8 mouse cellular contexts compared by ENCODE assay signal in genomic region chrX:20950191-20950880, GRCm38 (mm10). TPM values are rescaled to one million over a fixed set of nuclear protein-coding genes. Genes with fewer than 3 reads are reported as not detected.
DNase-seq lines count a peak whose midpoint lies in the region; ATAC-seq and TF ChIP-seq lines count a peak whose summit lies in the region.

Elk1 (minus strand) TSS chrX:20950608.

- peak; percentile 98 for ATAC-seq in erythroblast, adult 5-6 weeks (replicated peaks; ENCODE audit: low FRiP score, poor library complexity, severe bottlenecking)
- peak; percentile 95 for ATAC-seq in heart, embryonic 11.5 days (replicated peaks; ENCODE audit: insufficient number of reproducible peaks, low FRiP score, low TSS enrichment)
- peak; percentile 98 for ATAC-seq in kidney, embryonic 16.5 days (ENCODE audit: low FRiP score, low TSS enrichment)

- no peak for TF ChIP-seq CTCF in liver, adult 2 months (IDR thresholded peaks at IDR 0.05; ENCODE audit: low read depth, low read length)

- peak within 1 kb of the TSS; percentile 46; the same call in 1 of the 2 replicates for H3K27ac ChIP-seq in heart, embryonic 11.5 days (ENCODE audit: low read depth, low read length)
- H3K27ac ChIP-seq in kidney, embryonic 16.5 days (ENCODE audit: low read length) = peak within 1 kb of the TSS; percentile 53
- H3K27ac ChIP-seq in liver, adult 2 months (replicated peaks; ENCODE audit: insufficient read depth, low read depth, low read length) = peak within 1 kb of the TSS; percentile 70

- DNase-seq in B cell, adult 2 months = peak; percentile 84 to 86
- peak; percentile 98 for DNase-seq in brain, adult 2 months (ENCODE audit: low read depth, low spot score)
- DNase-seq in liver, adult 2 months (ENCODE audit: extremely low read depth, low read depth, low spot score) = peak; percentile 80
- DNase-seq in splenic B cell, adult 2 months (ENCODE audit: low read depth, low spot score) = peak; percentile 92

- H3ac ChIP-seq in myocyte (ENCODE audit: control insufficient read depth, insufficient read length) = peak within 1 kb of the TSS; percentile 38

- peaks cover 3% of the 10 kb centered on the region; the same call in 1 of the 2 replicates for H3K4me1 ChIP-seq in heart, embryonic 11.5 days (ENCODE audit: control insufficient read depth, insufficient read depth, low read length)
- no peaks in the 10 kb centered on the region for H3K4me1 ChIP-seq in kidney, embryonic 16.5 days (ENCODE audit: insufficient read depth, low read length)
- peaks cover 2% of the 10 kb centered on the region; the same call in 1 of the 2 replicates for H3K4me1 ChIP-seq in liver, adult 2 months (ENCODE audit: control insufficient read depth, insufficient read depth, low read length)

- 12% methylated on average over 27 of the region's 30 CpGs for WGBS in heart, embryonic 11.5 days (ENCODE audit: insufficient replicate concordance)
- 19% methylated on average over 21 of the region's 30 CpGs for WGBS in kidney, embryonic 16.5 days
- 0% methylated on average over 17 of the region's 30 CpGs for WGBS in liver, adult 2 months

- H3K9me3 ChIP-seq in heart, embryonic 11.5 days (replicated peaks; ENCODE audit: control insufficient read depth, low read length) = no peaks in the 10 kb centered on the region
- H3K9me3 ChIP-seq in kidney, embryonic 16.5 days (ENCODE audit: low read length) = no peaks in the 10 kb centered on the region

- H3K4me2 ChIP-seq in heart, embryonic 11.5 days = peak within 1 kb of the TSS; percentile 61
- H3K4me2 ChIP-seq in kidney, embryonic 16.5 days (replicated peaks; ENCODE audit: low read depth, low read length) = peak within 1 kb of the TSS; percentile 53
- peak within 1 kb of the TSS; percentile 72 for H3K4me2 ChIP-seq in myocyte (ENCODE audit: low read depth)

- peaks cover 2% of the 10 kb centered on the region; the same call in 1 of the 2 replicates for H3K79me2 ChIP-seq in liver, adult 2 months (ENCODE audit: control insufficient read depth, insufficient read depth, low read length)
- peaks cover 17% of the 10 kb centered on the region for H3K79me2 ChIP-seq in myocyte (ENCODE audit: control insufficient read depth, insufficient read depth)

- peak within 1 kb of the TSS; percentile 77 for H3K9ac ChIP-seq in heart, embryonic 11.5 days (ENCODE audit: low read depth, low read length)
- H3K9ac ChIP-seq in kidney, embryonic 16.5 days (replicated peaks; ENCODE audit: low read length) = peak within 1 kb of the TSS; percentile 72
- H3K9ac ChIP-seq in liver, adult 2 months (ENCODE audit: low read depth, low read length) = peak within 1 kb of the TSS; percentile 92

- no peaks in the 10 kb centered on the region for H3K27me3 ChIP-seq in heart, embryonic 11.5 days (ENCODE audit: control insufficient read depth, insufficient read depth, low read length)
- H3K27me3 ChIP-seq in kidney, embryonic 16.5 days (ENCODE audit: insufficient read depth, low read length) = no peaks in the 10 kb centered on the region
- no peaks in the 10 kb centered on the region for H3K27me3 ChIP-seq in liver, adult 2 months (ENCODE audit: control insufficient read depth, insufficient read depth, low read length)
- H3K27me3 ChIP-seq in myocyte (ENCODE audit: control insufficient read depth, insufficient read depth, insufficient read length) = no peaks in the 10 kb centered on the region
- no peaks in the 10 kb centered on the region for H3K27me3 ChIP-seq in splenic B cell, adult 2 months (ENCODE audit: control insufficient read depth, insufficient read depth, low read length, poor library complexity, severe bottlenecking)

- TF ChIP-seq POLR2A in liver, adult 2 months (IDR thresholded peaks at IDR 0.05; ENCODE audit: extremely low read depth, insufficient read depth, low read length) = no peak
- peak; percentile 65 for TF ChIP-seq POLR2A in myocyte (IDR thresholded peaks at IDR 0.05; ENCODE audit: insufficient read length, low read depth)

- no peaks in the 10 kb centered on the region for H3K36me3 ChIP-seq in heart, embryonic 11.5 days (ENCODE audit: control insufficient read depth, insufficient read depth, low read length)
- H3K36me3 ChIP-seq in kidney, embryonic 16.5 days (ENCODE audit: insufficient read depth, low read length) = 0 out of 2 replicates have a peak, but pooled peaks cover 4% of the 10 kb centered on the region
- H3K36me3 ChIP-seq in liver, adult 2 months (ENCODE audit: control insufficient read depth, insufficient read depth, low read length) = no peaks in the 10 kb centered on the region
- no peaks in the 10 kb centered on the region for H3K36me3 ChIP-seq in myocyte (ENCODE audit: control insufficient read depth, insufficient read depth)
- no peaks in the 10 kb centered on the region for H3K36me3 ChIP-seq in splenic B cell, adult 2 months (ENCODE audit: control insufficient read depth, insufficient read depth, low read length, poor library complexity, severe bottlenecking)

- peak within 1 kb of the TSS; percentile 65 for H3K4me3 ChIP-seq in heart, embryonic 11.5 days (ENCODE audit: low read depth, low read length)
- H3K4me3 ChIP-seq in kidney, embryonic 16.5 days (ENCODE audit: low read length) = peak within 1 kb of the TSS; percentile 67
- H3K4me3 ChIP-seq in liver, adult 2 months (ENCODE audit: insufficient read depth, low read depth, low read length) = peak within 1 kb of the TSS; percentile 89
- H3K4me3 ChIP-seq in myocyte = peak within 1 kb of the TSS; percentile 34

TF ChIP-seq in myocyte, 11 proteins besides CTCF, POLR2A, EP300 and RAD21:
- TF ChIP-seq E2F4 (IDR thresholded peaks at IDR 0.05; ENCODE audit: insufficient read depth) (no peak), POLR2AphosphoS2 (IDR thresholded peaks at IDR 0.05; ENCODE audit: insufficient read length, low read depth) (peak; percentile 80), TCF3 (IDR thresholded peaks at IDR 0.05; ENCODE audit: insufficient read length, low read depth) (no peak), USF1 (IDR thresholded peaks at IDR 0.05; ENCODE audit: low read depth) (peak; percentile 82)

RNA-seq across cellular contexts. Expression of gene Elk1, which starts in this region (rescaled TPM):
- 0.42 and 0.77 TPM in 2 replicates for total RNA-seq in erythroblast, adult 5-6 weeks (2015; ENCODE audit: low replicate concordance)
- 0.60 and 1.1 TPM in 2 replicates for total RNA-seq in erythroblast, adult 5-6 weeks (2017; ENCODE audit: low replicate concordance)
- polyA plus RNA-seq in heart, embryonic 11.5 days (2014; fragmentation: Nextera tagmentation; extraction: Ambion mirVana) = 6.0 and 7.7 TPM in 2 replicates
- polyA plus RNA-seq in kidney, embryonic 16.5 days (2015; fragmentation: Nextera tagmentation; extraction: Ambion mirVana) = 13.6 and 17.1 TPM in 2 replicates
- 1.7 and 2.4 TPM in 2 replicates for total RNA-seq in liver, adult 2 months (2014; rRNA removed)
- 3.7 and 4.0 TPM in 2 replicates for polyA plus RNA-seq in liver, adult 2 months (2012; rRNA removed)
- polyA plus RNA-seq in myocyte (2012; fragmentation: generic; extraction: Trizol) = 18.9 TPM

Comparison
In these comparisons a context has a peak if more than half of its experiments do, and no peak if none do; other contexts are left out.
1. Peak in every context shown above with its lines: DNase-seq, ATAC-seq, H3K4me3 ChIP-seq and H3K27ac ChIP-seq.
2. H3K4me3 ChIP-seq: peak in every context shown above with its lines; median percentile 89 in liver, adult 2 months; 67 in kidney, embryonic 16.5 days; 65 in heart, embryonic 11.5 days; 34 in myocyte.